Mouse (Mus musculus) E14TG2a.4 (cell line): ENCODE data around the gene Paqr6.
"Not testable (repeated sequence)": the region's sequence is repeated elsewhere in the genome, so short reads cannot be mapped to it uniquely, and the experiment has no call there.

Experiments
- CTCF ChIP-seq: conservative IDR thresholded peaks from 2 replicates; pipeline ENCODE4 v1.5.1; 2014; ENCODE audit warnings: low read length
- POU5F1 ChIP-seq: IDR thresholded peaks from 2 replicates; pipeline ENCODE4 v1.6.1; 2014; ENCODE audit warnings: low read length, borderline replicate concordance

- not testable (repeated sequence) for TF ChIP-seq CTCF, POU5F1
Measured at GRCm38 (mm10) chr3:88366830-88367428, 2.5 kb downstream of the Paqr6 start.
